Mouse (Mus musculus) MN1 (cell line): ENCODE measurements around the gene Slc41a3.

Experiments
- DNase-seq: peaks from one replicate; pipeline ENCODE4 v3.0.0-alpha.2; 2016; ENCODE audit warnings: low spot score

Gene Slc41a3

GRCm38 (mm10) chr6:90604533-90605297 is at the start of gene Slc41a3:
TSS of gene Slc41a3 (plus strand) at chr6:90604725.
- peak; percentile 82 for DNase-seq

DNA sequence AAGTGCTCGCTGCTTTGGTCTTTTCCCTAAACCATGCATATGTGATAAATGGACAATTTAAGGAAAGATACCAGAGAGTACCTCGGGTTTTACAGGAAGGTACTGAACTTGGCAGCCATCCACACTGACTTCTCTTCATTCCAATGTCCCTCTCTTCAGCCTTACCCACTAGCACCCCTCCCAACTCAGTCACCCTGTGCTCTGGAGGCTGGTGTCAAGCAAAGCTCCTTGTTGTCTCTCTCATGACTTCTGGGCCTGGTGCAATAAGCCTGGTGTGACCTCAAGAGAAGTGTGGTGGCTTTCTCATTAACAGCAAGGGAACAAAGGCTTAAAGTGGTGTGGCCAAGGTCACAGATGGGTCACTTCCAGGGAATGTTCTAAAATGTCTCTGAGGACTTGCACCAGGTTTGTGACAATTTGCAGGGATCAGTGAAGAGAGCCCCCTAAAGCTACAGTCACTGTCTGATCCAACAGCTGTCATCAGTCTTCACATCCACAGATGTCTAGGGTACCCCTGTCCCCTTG is 47.9 kb upstream of the Slc41a3 start:
- DNase-seq = no peak

GRCm38 (mm10) chr6:90557077-90557476 is 47.4 kb upstream of the Slc41a3 start:
- no peak for DNase-seq

DNA sequence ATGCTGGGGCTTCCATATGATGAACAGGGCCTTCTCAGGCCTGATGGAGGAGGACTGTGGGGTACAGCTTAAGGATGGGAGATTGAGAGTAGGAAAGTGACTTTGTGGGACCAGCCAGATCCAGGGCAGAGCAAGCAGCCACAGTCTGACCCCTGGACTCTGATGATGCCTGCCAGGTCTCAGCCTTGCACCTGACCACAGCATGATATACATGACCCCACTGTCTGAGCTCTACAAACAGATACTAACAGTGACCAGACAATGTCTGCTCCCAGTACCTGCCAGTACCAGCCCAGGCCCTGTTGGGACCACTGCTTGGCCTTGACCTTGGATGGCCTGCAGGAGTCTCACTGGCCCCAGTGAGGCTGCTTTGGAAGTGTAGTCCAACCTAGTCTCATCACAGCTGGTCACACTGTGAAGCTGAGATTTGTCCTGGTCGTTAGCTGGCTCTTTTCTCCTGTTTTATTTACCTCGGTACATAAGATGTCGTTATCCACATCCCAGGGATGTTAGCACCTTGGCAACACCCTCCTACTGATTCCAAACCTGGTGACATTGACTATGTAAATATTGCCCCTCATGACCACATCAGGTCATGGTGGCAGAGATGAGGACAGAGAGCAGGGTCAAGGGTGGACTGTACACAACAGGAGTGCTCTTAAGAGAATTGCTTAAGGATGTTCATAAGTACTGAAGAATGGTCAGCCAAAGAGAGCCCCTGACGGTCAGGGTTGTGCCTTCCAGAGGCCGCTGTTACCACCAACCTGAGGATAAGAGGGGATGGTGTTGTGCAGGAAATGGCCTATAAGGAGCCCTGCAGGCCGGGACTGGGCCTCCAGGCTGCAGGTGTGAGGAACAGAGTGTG is 46.5 kb upstream of the Slc41a3 start:
- DNase-seq = no peak

- no peak for DNase-seq
Observed at GRCm38 (mm10) chr6:90560390-90561058, 44.0 kb upstream of the Slc41a3 start.

- no peak for DNase-seq
Observed at GRCm38 (mm10) chr6:90561234-90561781, 43.2 kb upstream of the Slc41a3 start.

- no peak for DNase-seq
Observed at GRCm38 (mm10) chr6:90564240-90564639, 40.3 kb upstream of the Slc41a3 start.

DNA sequence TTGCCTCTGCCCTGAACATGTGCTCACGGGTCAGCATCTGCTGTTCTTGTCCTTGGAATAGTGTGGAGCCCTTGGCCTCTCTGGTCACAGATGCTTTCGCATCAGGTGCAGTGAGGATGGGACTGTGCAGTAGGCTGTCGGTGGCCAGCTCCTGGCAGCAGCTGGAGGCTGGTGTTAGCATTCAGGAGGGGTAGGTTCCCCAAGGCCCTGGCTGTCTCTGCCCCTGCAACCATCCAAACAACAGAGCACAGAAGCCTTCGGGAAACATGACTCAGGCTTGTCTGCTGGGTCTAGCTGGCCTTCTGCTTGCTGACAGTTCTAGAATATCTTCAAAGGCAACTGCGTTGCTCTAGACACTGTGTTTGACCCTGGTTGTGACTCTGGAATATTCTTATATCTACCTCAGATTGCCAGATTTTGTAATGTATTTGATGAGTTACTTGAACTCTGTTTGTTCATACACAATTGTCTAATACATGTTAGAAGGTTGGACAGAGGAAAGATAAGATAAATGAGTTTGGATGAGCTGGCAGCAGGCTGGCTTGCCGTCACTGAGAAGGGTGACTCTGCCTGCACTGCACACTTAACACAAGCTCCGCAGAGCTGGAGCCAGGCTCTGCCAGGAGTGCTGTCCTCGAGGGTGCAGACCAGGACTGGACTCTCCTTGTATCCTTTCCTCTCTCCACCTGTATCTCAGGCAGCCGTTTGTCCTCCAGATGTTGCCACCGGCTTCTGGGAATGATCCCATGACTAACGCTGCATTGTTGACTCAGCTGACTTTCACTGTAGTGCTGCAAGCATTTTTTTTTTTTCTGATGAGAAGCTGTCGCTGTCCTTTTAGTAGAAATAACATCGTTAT is 38.9 kb upstream of the Slc41a3 start:
- no peak for DNase-seq

GRCm38 (mm10) chr6:90567486-90567885 is 37.0 kb upstream of the Slc41a3 start:
- no peak for DNase-seq

- no peak for DNase-seq
Observed at GRCm38 (mm10) chr6:90567928-90568327, 36.6 kb upstream of the Slc41a3 start.

GRCm38 (mm10) chr6:90568721-90569120 is 35.8 kb upstream of the Slc41a3 start:
- DNase-seq = no peak

DNA sequence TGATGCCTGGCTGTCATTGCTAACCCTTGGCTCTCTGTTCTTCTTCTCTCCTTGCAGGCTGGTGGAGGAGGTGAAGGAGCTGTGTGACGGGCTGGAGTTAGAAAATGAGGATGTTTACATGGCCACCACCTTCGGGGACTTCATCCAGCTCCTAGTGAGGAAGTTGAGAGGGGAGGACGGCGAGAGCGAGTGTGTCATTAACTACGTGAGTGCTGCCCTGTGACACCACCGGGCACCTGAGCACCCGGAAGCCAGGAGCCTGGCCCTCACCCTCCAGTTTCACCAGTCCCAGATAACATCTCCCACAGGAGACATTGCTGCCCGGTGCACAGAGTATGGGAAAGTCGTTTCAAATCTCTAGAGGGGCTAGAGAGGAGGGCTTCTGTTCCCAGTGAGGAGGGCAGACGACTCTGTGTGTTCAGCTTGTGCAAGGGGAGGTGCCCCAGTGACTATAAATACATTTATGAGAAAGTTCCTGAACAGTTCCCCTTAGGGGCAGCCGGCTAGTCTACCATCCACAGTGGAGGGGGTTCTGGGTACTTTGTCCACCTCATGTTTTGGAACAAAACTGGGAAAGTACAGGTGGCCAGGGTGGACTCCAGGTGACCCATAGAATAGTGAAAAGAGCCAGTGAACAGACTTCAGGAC is 34.7 kb upstream of the Slc41a3 start:
- no peak for DNase-seq

DNA sequence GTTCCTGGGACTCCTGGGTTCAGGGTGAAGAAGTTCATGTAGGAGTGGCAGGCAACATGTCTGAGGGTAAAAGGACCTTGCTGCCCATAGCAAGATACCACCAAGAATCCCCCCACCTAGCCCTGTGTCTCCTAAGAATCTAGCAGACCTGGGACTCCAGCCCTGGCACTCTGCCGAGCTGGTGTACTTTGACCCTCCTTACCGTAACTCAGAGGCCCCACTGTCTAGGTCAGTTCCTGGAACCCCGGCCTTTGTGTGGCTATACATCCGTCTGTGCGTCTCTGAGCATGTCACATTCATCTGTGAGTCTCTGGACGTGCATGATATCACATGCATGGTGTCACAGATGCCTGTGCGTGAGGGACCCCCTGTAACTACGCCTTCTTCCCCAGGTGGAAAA is 34.1 kb upstream of the Slc41a3 start:
- no peak for DNase-seq

DNA sequence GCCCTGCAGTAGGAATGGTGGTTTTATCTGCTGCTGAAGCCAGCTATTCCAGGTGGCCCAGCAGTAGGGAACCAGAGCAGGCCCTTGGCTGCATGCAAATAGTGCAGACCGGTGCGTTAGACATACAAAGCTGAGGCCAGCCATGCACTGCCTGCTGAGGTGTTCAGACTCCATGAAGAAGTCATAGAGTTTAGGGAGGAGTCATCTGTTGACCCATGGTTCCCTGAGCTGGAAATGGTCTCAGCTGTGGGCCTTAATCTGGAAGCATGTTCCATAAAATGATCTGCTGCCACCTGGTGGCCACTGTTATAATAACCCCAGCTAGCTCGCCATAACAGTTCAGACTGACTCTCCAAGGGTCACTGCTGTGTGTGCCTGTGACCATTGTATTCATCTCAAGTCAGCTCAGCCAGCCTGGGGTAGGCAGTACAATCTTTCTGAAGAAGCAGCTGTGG is 29.2 kb upstream of the Slc41a3 start:
- DNase-seq = peak; percentile 73

- peak; percentile 17 for DNase-seq
Observed at GRCm38 (mm10) chr6:90578174-90578573, 26.4 kb upstream of the Slc41a3 start.

DNA sequence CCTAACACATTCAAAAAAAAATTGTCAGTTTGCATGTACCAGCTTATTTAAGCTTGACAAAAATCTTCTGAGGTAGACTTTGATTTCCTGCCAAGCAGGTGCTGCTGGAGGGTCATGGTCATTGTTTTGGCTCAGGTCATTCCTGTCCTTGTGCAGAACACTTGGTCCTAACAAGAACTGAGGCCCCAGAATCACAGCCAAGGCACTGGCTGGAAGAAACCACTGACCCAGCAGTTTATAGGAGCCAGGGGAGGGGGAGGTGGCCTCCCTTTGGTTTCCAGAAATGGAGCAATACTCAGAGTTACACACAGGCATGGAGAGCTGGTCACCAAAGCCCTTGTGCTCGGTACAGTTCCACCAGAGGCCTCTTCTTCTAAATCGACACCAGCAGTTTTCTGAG is 22.2 kb upstream of the Slc41a3 start:
- DNase-seq = no peak

DNA sequence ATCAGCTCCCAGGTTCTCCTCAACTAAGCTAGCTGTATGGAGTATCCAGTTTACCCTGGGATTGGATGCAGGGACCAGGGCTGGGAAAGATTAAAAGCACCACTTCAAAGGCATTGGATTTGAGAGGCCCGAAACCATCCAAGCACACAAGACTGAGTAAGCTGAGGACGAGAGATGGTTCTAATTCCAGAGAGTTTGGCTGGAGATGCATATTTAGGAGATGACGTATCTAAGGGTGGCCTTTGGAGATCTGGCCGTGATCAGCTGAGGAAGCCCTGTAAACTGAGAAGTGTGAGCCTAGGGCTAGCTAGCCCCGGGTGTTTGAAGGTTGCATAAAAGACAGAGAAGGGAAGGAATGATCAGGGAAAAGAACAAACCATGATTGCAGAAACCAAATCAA is 16.4 kb upstream of the Slc41a3 start:
- DNase-seq = no peak

- DNase-seq = no peak
Observed at GRCm38 (mm10) chr6:90590707-90591106, 13.8 kb upstream of the Slc41a3 start.

DNA sequence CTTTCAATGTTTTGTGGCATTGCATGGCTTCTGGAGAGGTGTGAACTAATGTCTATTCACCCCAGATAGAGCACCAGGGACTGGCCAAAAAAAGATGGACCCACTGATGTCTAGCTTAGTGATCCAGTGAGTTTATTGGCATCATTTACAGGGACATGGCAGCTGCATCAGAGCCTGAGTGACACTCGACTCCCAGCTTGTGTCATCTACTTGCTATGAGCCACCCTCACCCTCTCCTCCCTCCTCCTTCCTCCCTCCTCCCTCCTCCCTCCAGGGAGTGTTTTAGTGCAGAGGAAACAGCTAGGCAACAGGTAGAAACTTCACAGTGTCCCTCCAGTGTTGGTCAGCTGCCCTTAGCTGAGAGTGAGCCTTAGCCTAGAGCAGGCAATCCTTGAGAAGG is 9.6 kb upstream of the Slc41a3 start:
- DNase-seq = no peak

DNA sequence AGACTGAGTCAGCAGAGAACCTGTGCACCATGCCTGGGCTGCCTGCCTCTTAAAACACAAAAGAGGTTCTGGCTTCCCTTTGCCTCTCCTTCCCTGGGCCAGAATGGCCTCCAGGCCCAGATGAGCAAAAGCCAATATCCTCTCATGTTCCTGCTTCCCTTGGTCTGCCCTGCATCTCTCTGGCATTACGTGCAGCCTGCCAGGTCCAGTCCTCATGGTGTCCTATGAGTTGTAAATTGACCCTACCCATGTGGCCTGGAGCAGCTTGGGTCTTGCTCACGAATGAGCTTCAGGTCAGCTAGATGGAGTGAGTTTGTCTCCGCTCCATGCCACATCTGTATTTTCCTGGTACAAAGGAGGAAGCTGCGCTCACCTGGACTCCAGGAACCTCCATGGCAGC is 7.5 kb upstream of the Slc41a3 start:
- DNase-seq = no peak

DNA sequence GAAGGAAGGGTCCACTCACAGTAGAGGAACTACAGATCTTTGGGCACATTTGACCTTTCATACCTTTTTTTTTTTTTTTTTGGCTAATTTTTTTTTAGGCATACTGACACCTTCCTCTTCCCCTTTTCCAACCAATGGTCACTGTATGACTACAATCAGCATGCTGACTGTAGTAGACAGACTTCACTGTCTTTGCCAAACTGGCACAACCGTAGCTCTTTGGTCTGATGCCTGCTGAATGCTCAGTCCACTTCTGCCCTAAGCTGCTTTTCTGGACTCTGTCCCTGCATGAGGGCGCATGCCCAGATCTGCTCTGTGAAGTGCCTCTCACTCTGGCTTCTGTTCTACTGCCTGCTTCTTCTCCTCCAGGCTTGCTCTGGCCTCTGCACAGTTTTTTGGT is 6.9 kb upstream of the Slc41a3 start:
- no peak for DNase-seq
